Mouse (Mus musculus) small intestine, adult 2 months (tissue): Measurements from ENCODE around the gene Pik3c2b. TPM values are rescaled to one million over a fixed set of nuclear protein-coding genes. Genes with fewer than 3 reads are reported as not detected.

ENCODE experiments used
- H3K27ac ChIP-seq: fragments of 200-500 bp; 2 replicates; pipeline ENCODE4 v1.5.1; 2012; ENCODE audit warnings: low read depth, low read length, control low read depth, inconsistent platforms; ENCODE audit not compliant: insufficient read depth
- H3K27me3 ChIP-seq: fragments of 200-500 bp; 2 replicates; pipeline ENCODE4 v1.6.1; 2012; ENCODE audit warnings: mild to moderate bottlenecking, moderate library complexity, low read length, inconsistent platforms; ENCODE audit not compliant: control insufficient read depth, insufficient read depth
- H3K36me3 ChIP-seq: fragments of 200-500 bp; 2 replicates; pipeline ENCODE4 v1.6.1; 2012; ENCODE audit warnings: mild to moderate bottlenecking, low read length, control low read depth, inconsistent platforms; ENCODE audit not compliant: control insufficient read depth, insufficient read depth
- H3K4me1 ChIP-seq: fragments of 200-500 bp; 2 replicates; pipeline ENCODE4 v1.6.1; 2012; ENCODE audit warnings: low read length, inconsistent platforms, mixed read lengths; ENCODE audit not compliant: control insufficient read depth, insufficient read depth, insufficient read length
- H3K4me3 ChIP-seq: fragments of 200-500 bp; 2 replicates; pipeline ENCODE4 v1.5.1; 2012; ENCODE audit warnings: low read depth, mild to moderate bottlenecking, control low read depth, inconsistent platforms, low read length, moderate library complexity
- CTCF ChIP-seq: fragments of 200-500 bp; IDR thresholded peaks from 2 replicates; pipeline ENCODE4 v1.5.1; 2012; ENCODE audit warnings: low read depth, mild to moderate bottlenecking, control low read depth, inconsistent platforms, low read length, moderate library complexity, mixed read lengths; ENCODE audit not compliant: insufficient replicate concordance, insufficient read length; ENCODE audit errors: extremely low read depth
- POLR2A ChIP-seq: fragments of 200-500 bp; IDR thresholded peaks from 2 replicates; pipeline ENCODE4 v1.6.1; 2012; ENCODE audit warnings: low read depth, mild to moderate bottlenecking, control low read depth, inconsistent platforms, low read length, moderate library complexity
- WGBS: fragments of 180-500 bp; shearing (Covaris S2); methylation state at CpG from one replicate; pipeline ENCODE4 v1.1.7; 2018; 5-methylcytosine and 5-hydroxymethylcytosine counted together
- polyA plus RNA-seq: library from polyadenylated mRNA; depleted of rRNA; stranded (reverse); fragments of >200 nt; gene quantifications from 2 replicates; pipeline ENCODE4 v1.2.3, GENCODE M21; 2012

Gene Pik3c2b
- polyA plus RNA-seq, 1 experiment, result 23.9 TPM

DNA sequence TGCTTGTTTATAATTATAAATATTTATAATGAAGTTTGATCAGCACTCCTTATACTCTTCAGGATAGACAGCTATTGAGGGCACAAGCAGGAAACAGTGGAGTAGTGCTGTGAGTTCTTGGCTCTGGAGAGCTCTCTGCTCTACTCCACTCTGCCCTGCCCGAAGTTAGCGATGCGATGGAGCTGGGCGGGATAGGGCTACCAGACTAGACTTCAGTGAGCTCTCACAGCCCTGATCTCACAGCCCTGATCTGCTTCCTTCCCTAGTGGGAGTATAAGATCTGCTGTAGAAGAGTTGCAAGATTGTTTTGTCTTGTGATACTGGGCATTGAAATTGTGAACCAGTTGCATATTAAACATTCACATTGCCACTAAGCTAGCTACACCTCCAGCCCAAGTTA lies 89.4 kb downstream of the Pik3c2b start:
- no peak overlapping the region for H3K27ac ChIP-seq
- peaks cover 58% of the 10 kb centered on the region for H3K36me3 ChIP-seq
- WGBS, result 0% methylated on average over 4 of the region's 4 CpGs
- peak overlapping the region; percentile 63 for H3K4me3 ChIP-seq
- H3K4me1 ChIP-seq, result peaks cover 2% of the 10 kb centered on the region; the same call in 1 of the 2 replicates
- H3K27me3 ChIP-seq, result no peaks in the 10 kb centered on the region
- TF ChIP-seq POLR2A, result no peak
- no peak for TF ChIP-seq CTCF

GRCm38 (mm10) chr1:133135808-133136207 lies 90.3 kb downstream of the Pik3c2b start:
- no peaks in the 10 kb centered on the region for H3K27me3 ChIP-seq
- peak overlapping the region; percentile 52 for H3K4me3 ChIP-seq
- no peak for TF ChIP-seq POLR2A
- no peak for TF ChIP-seq CTCF
- H3K4me1 ChIP-seq, result no peaks in the 10 kb centered on the region
- H3K36me3 ChIP-seq, result peaks cover 65% of the 10 kb centered on the region
- WGBS, result 9% methylated on average over 5 of the region's 5 CpGs
- no peak overlapping the region for H3K27ac ChIP-seq

DNA sequence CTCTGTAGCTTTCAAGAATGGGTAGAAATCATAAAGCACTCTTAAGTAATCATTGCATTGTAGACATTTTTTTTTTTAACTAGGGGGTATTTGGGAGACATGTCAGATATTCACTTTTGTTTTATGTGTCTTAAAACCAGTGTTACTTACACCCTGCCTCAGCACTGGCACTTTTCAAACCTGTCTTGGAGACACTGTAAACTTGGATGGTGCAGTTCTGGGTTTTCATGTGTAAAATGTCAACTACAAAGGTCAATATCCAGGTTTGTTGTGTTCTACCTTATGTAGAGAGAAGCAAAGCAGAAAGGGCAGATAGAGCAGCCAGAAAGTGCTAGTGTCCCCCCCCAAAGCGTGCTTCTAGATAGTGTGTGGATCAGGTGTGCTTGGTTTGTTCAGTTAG lies 92.9 kb downstream of the Pik3c2b start:
- no peak overlapping the region for H3K27ac ChIP-seq
- WGBS, result 82% methylated on average over 1 of the region's 1 CpGs
- peaks cover 66% of the 10 kb centered on the region for H3K36me3 ChIP-seq
- no peaks in the 10 kb centered on the region for H3K27me3 ChIP-seq
- no peak for TF ChIP-seq CTCF
- TF ChIP-seq POLR2A, result no peak
- peaks cover 4% of the 10 kb centered on the region; the same call in 1 of the 2 replicates for H3K4me1 ChIP-seq
- no peak overlapping the region for H3K4me3 ChIP-seq

- Histone ChIP-seq H3K4me3 (peak overlapping the region; percentile 31), H3K36me3 (peaks cover 7% of the 10 kb centered on the region), H3K27ac (peak overlapping the region; percentile 79), H3K27me3 (no peaks in the 10 kb centered on the region), H3K4me1 (peaks cover 6% of the 10 kb centered on the region; the same call in 1 of the 2 replicates)
- TF ChIP-seq POLR2A, result no peak
- TF ChIP-seq CTCF, result peak; percentile 92
- 25% methylated on average over 21 of the region's 22 CpGs for WGBS
Measured at GRCm38 (mm10) chr1:133146014-133147009, 100.8 kb downstream of the Pik3c2b start.

DNA sequence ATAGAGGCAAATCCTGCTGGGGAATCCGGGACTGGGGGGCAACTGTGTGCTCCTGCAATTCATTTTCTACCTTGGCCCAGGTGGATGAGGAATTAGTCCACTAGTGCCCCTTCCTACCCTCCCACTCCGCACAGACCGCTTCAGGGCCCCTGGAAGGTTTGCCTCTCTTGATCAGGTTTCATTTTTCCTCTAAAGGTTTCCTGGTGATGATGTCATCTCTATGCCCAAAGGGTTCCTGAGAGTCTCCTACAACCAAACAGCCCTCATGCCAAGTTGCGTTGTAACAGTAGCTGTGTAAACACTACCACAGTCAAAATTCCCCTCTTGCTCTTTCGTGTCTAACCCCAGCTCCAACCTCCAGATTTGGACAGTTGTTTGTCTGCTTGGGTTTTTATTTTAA lies 101.9 kb downstream of the Pik3c2b start:
- TF ChIP-seq CTCF (no peak), POLR2A (no peak)
- 61% methylated on average over 5 of the region's 5 CpGs for WGBS
- H3K4me1 ChIP-seq, result peaks cover 6% of the 10 kb centered on the region; the same call in 1 of the 2 replicates
- H3K27me3 ChIP-seq, result no peaks in the 10 kb centered on the region
- H3K27ac ChIP-seq, result no peak overlapping the region
- H3K4me3 ChIP-seq, result no peak overlapping the region
- H3K36me3 ChIP-seq, result peaks cover 3% of the 10 kb centered on the region

DNA sequence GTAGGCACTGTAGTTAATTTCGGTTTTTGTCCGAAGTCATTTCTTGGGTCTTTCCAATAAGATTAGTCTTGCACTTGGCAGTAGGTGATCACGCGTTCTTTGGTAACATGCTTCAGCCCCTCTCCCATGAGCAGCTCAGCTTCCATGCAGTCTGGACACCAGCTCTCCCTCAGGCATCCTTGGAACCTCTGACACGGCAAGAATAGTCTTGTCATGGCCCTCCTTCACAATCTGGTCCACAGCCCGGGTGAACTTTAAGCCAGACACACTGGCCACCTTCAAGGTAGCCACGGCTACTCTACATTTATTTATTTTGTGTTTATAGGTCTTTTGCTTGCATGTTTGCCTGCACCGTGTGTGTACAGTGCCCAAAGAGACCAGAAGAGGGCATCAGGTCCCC lies 102.7 kb downstream of the Pik3c2b start:
- Histone ChIP-seq H3K4me3 (no peak overlapping the region), H3K27ac (no peak overlapping the region), H3K27me3 (no peaks in the 10 kb centered on the region), H3K36me3 (no peaks in the 10 kb centered on the region), H3K4me1 (peaks cover 2% of the 10 kb centered on the region; the same call in 1 of the 2 replicates)
- 95% methylated on average over 8 of the region's 8 CpGs for WGBS
- no peak for TF ChIP-seq POLR2A
- TF ChIP-seq CTCF, result no peak

GRCm38 (mm10) chr1:133150556-133150955 lies 105.1 kb downstream of the Pik3c2b start:
- peaks cover 6% of the 10 kb centered on the region; the same call in 1 of the 2 replicates for H3K4me1 ChIP-seq
- no peak for TF ChIP-seq CTCF
- H3K36me3 ChIP-seq, result no peaks in the 10 kb centered on the region
- H3K4me3 ChIP-seq, result no peak overlapping the region
- no peaks in the 10 kb centered on the region for H3K27me3 ChIP-seq
- no peak overlapping the region for H3K27ac ChIP-seq
- WGBS, result 98% methylated on average over 2 of the region's 2 CpGs
